Mouse (Mus musculus) midbrain, embryonic 14.5 days (tissue): ENCODE data around the gene Gm43552. TPM values are rescaled to one million over a fixed set of nuclear protein-coding genes. Genes with fewer than 3 reads are reported as not detected.
A peak's percentile ranks its signal among the peaks of the same experiment; 100 is the strongest.

Source experiments
- ATAC-seq: fragments of 200-750 bp; cut with Nextera tagmentation; 2 replicates; pipeline ENCODE4 v1.8.0; 2017; ENCODE audit warnings: moderate number of reproducible peaks, moderate library complexity; ENCODE audit not compliant: low FRiP score, low TSS enrichment
- DNase-seq: peaks from one replicate; pipeline ENCODE4 v3.0.0-alpha.2; 2015
- H3K27ac ChIP-seq: fragments of 300-500 bp; sonication (generic); replicated peaks from 2 replicates; pipeline ENCODE4 v1.5.1; 2014; ENCODE audit warnings: mild to moderate bottlenecking, low read depth, low read length, moderate library complexity
- H3K27me3 ChIP-seq: fragments of 300-500 bp; sonication (generic); 2 replicates; pipeline ENCODE4 v1.6.1; 2014; ENCODE audit warnings: low read length, control low read depth, mixed read lengths; ENCODE audit not compliant: control insufficient read depth, insufficient read depth
- H3K36me3 ChIP-seq: fragments of 300-500 bp; sonication (generic); 2 replicates; pipeline ENCODE4 v1.6.1; 2014; ENCODE audit warnings: low read length, control low read depth; ENCODE audit not compliant: control insufficient read depth, insufficient read depth
- H3K4me1 ChIP-seq: fragments of 300-500 bp; sonication (generic); 2 replicates; pipeline ENCODE4 v1.6.1; 2014; ENCODE audit warnings: mild to moderate bottlenecking, antibody characterized with exemption, low read length, control low read depth; ENCODE audit not compliant: control insufficient read depth, insufficient read depth
- H3K4me2 ChIP-seq: fragments of 300-500 bp; sonication (generic); 2 replicates; pipeline ENCODE4 v1.6.1; 2014; ENCODE audit warnings: mild to moderate bottlenecking, low read length, moderate library complexity
- H3K4me3 ChIP-seq: fragments of 300-500 bp; sonication (generic); replicated peaks from 2 replicates; pipeline ENCODE4 v1.5.1; 2014; ENCODE audit warnings: low read depth, low read length
- H3K9ac ChIP-seq: fragments of 300-500 bp; sonication (generic); replicated peaks from 2 replicates; pipeline ENCODE4 v1.6.1; 2014; ENCODE audit warnings: mild to moderate bottlenecking, low read length, moderate library complexity
- H3K9me3 ChIP-seq: fragments of 300-500 bp; sonication (generic); 2 replicates; pipeline ENCODE4 v1.6.1; 2016; ENCODE audit warnings: low read length, control low read depth, mixed read lengths; ENCODE audit not compliant: control insufficient read depth
- WGBS: fragments of 180-500 bp; shearing (Covaris S2); extraction: QIAGEN DNeasy Blood & Tissue Kit; methylation state at CpG from one replicate; pipeline ENCODE4 v1.1.7; 2014; 5-methylcytosine and 5-hydroxymethylcytosine counted together
- polyA plus RNA-seq: library from polyadenylated mRNA; unstranded; fragments of >200 nt; fragmentation: Nextera tagmentation; extraction: Ambion mirVana; gene quantifications from 2 replicates; pipeline ENCODE4 v1.2.1, GENCODE M21; 2014

The Gm43552 gene
- polyA plus RNA-seq, 1 experiment from 2014 or later: 3.0 TPM

GRCm38 (mm10) chr5:65508395-65508794, 15.8 kb upstream of the Gm43552 start:
- Histone ChIP-seq H3K27me3 (no peaks in the 10 kb centered on the region), H3K9ac (no peak overlapping the region), H3K9me3 (no peaks in the 10 kb centered on the region), H3K36me3 (no peaks in the 10 kb centered on the region), H3K4me3 (no peak overlapping the region), H3K27ac (no peak overlapping the region), H3K4me2 (no peak overlapping the region), H3K4me1 (no peaks in the 10 kb centered on the region)
- DNase-seq (no peak), ATAC-seq (no peak)
- 87% methylated on average over 8 of the region's 8 CpGs for WGBS

DNA sequence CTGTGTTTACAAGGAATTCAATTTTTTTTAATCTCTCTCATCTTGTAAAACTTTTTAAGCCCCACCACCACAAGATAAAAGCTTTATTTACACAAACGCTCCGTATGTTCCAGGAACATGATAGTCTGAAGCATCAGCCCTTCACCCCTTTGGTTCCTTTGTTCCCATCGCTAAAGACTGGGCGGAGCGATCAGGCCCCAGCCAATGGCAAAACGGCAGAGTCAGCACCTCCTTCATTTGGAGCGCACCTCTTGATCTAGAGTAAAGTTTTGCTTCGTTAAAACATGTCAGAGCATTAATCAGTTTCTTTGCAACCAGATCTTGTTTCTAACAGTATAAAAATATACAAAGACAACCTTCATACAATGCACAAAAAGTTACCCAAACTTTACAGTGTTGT, 13.2 kb upstream of the Gm43552 start:
- H3K9ac ChIP-seq: no peak overlapping the region
- H3K4me1 ChIP-seq: no peaks in the 10 kb centered on the region
- DNase-seq: peak; percentile 27
- H3K9me3 ChIP-seq: no peaks in the 10 kb centered on the region
- no peaks in the 10 kb centered on the region for H3K36me3 ChIP-seq
- WGBS: 15% methylated on average over 8 of the region's 8 CpGs
- no peak overlapping the region for H3K27ac ChIP-seq
- H3K4me2 ChIP-seq: no peak overlapping the region
- H3K27me3 ChIP-seq: no peaks in the 10 kb centered on the region
- no peak overlapping the region for H3K4me3 ChIP-seq
- ATAC-seq: no peak

DNA sequence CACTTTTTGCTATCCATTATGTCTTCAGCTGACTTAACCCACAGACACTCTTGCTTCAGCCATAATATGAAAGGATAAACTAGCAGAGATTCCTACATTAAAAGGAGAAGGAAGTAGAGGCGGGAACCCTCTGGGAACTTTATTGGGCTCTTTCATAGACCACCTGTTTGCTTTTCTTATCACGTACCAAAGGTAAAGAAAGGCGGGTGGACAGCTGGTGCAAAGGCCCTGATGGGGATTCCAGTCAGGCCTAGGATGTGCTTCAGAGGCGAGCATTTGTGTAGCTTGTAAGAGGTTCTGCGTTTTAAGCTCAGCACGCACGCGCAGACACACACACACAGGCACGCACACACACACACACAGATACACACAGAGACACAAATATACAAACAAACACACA, 8.8 kb upstream of the Gm43552 start:
- Histone ChIP-seq H3K4me3 (no peak overlapping the region), H3K36me3 (no peaks in the 10 kb centered on the region), H3K27ac (no peak overlapping the region), H3K9ac (no peak overlapping the region), H3K4me1 (no peaks in the 10 kb centered on the region), H3K9me3 (no peaks in the 10 kb centered on the region), H3K4me2 (no peak overlapping the region), H3K27me3 (no peaks in the 10 kb centered on the region)
- no peak for DNase-seq
- WGBS: 92% methylated on average over 9 of the region's 9 CpGs
- ATAC-seq: no peak

GRCm38 (mm10) chr5:65500231-65500630, 7.6 kb upstream of the Gm43552 start:
- no peak overlapping the region for H3K9ac ChIP-seq
- DNase-seq: no peak
- H3K27ac ChIP-seq: no peak overlapping the region
- no peak overlapping the region for H3K4me3 ChIP-seq
- H3K4me1 ChIP-seq: no peaks in the 10 kb centered on the region
- 92% methylated on average over 7 of the region's 7 CpGs for WGBS
- no peak overlapping the region for H3K4me2 ChIP-seq
- H3K9me3 ChIP-seq: no peaks in the 10 kb centered on the region
- no peaks in the 10 kb centered on the region for H3K36me3 ChIP-seq
- H3K27me3 ChIP-seq: no peaks in the 10 kb centered on the region
- ATAC-seq: no peak

DNA sequence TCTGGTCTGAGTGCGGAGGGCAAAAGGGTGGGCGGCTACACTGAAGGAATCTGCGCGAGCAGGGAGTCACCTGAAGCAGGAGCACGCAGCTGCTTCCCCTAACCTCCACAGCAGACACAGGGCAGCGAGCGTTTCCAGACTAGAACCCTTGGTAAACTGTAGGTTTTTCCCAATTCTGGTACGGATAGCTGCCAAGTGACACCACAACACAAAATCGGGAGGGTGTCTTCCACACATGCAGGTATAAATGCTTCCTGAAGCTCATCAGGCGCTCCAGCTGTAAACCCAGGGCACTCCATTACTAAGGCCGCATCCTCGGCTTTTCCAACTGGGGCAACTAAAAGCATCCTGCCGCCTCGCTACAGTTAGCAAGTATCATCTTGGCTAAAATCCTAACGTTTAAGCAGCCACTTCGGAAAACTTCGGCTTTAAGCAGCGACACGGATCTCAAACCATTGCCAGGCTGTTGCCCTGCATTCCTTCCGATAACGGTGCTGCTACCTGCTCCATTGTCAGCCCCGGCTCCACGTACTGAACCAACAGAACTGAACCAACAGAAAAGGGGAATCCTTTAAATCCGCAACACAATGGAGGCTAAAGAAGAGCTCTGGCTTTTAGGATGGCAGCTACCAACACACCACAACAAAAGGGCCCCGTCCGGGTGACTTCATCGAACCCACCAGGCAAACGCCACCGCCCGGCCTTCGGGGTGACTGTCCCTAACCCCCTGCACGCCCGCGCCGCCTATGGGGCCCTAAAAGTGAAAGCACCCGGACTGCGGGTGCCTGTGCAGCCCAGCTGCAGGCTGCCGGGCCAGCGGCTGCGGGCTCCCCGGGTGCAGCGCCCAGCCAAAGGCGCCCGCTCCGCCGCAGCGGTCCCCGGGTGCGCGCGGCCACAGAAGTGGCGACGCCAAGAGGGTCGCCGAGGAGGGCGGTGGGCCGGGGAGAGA, 592 bp downstream of the Gm43552 start:
- Histone ChIP-seq H3K27ac (peak overlapping the region; percentile 94), H3K9me3 (no peaks in the 10 kb centered on the region), H3K36me3 (no peaks in the 10 kb centered on the region), H3K4me2 (peak overlapping the region; percentile 85), H3K9ac (peak overlapping the region; percentile 93), H3K27me3 (no peaks in the 10 kb centered on the region), H3K4me3 (peak overlapping the region; percentile 91), H3K4me1 (peaks cover 13% of the 10 kb centered on the region)
- WGBS: under 1% methylated on average over 57 of the region's 57 CpGs
- peak; percentile 84 for ATAC-seq
- peak; percentile 80 for DNase-seq

- Histone ChIP-seq H3K4me2 (no peak overlapping the region), H3K4me1 (peaks cover 13% of the 10 kb centered on the region), H3K36me3 (no peaks in the 10 kb centered on the region), H3K9ac (no peak overlapping the region), H3K27ac (no peak overlapping the region), H3K27me3 (no peaks in the 10 kb centered on the region), H3K9me3 (no peaks in the 10 kb centered on the region), H3K4me3 (no peak overlapping the region)
- ATAC-seq (no peak), DNase-seq (no peak)
- WGBS: 87% methylated on average over 4 of the region's 4 CpGs
These were observed 2.8 kb downstream of the Gm43552 start for GRCm38 (mm10) chr5:65489830-65490229.

DNA sequence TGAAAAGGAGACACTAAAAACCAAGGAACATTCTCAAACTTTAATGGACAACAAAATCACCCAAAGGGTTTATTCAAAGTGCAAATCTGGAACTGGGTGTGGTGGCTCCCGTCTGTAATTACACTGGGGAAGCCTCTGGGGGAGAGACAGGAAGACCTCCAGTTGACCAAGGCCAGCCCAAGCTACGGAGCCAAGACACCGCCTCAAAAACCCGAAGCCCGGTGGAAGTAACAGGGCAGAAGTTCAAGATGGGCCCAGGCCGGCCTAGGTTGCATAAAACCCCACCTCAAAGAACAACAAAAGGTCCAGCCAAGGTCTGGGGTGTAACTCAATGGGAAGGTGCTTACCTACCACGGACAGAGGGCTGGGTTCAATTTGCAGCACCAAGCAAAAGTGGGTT, 3.9 kb downstream of the Gm43552 start:
- H3K4me2 ChIP-seq: no peak overlapping the region
- no peak overlapping the region for H3K27ac ChIP-seq
- H3K4me1 ChIP-seq: peaks cover 13% of the 10 kb centered on the region
- ATAC-seq: no peak
- no peak overlapping the region for H3K9ac ChIP-seq
- H3K27me3 ChIP-seq: no peaks in the 10 kb centered on the region
- no peaks in the 10 kb centered on the region for H3K9me3 ChIP-seq
- DNase-seq: no peak
- no peaks in the 10 kb centered on the region for H3K36me3 ChIP-seq
- 90% methylated on average over 7 of the region's 7 CpGs for WGBS
- H3K4me3 ChIP-seq: no peak overlapping the region

- Histone ChIP-seq H3K36me3 (no peaks in the 10 kb centered on the region), H3K4me2 (no peak overlapping the region), H3K27me3 (no peaks in the 10 kb centered on the region), H3K9ac (no peak overlapping the region), H3K27ac (no peak overlapping the region), H3K4me1 (peaks cover 13% of the 10 kb centered on the region), H3K4me3 (no peak overlapping the region), H3K9me3 (no peaks in the 10 kb centered on the region)
- no peak for DNase-seq
- ATAC-seq: no peak
- 89% methylated on average over 10 of the region's 10 CpGs for WGBS
These were observed 5.3 kb downstream of the Gm43552 start for GRCm38 (mm10) chr5:65487381-65487780.

DNA sequence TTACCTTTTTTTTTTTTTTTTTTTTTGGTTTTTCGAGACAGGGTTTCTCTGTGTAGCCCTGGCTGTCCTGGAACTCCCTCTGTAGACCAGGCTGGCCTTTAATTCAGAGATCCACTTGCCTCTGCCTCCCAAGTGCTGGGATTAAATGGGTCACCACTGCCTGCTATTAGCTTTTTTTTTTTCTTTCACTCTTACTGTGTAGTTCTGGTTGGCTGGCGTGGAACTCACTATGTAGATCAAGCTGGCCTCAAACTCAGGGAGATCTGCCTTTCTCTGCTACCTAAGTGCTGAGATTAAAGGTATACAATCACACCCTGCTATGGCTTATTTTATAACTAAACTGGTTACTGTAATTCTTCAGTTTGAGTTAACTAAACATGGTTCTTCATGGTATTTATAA, 6.1 kb downstream of the Gm43552 start:
- no peak overlapping the region for H3K27ac ChIP-seq
- no peak for ATAC-seq
- WGBS: 80% methylated on average over 2 of the region's 2 CpGs
- H3K9me3 ChIP-seq: no peaks in the 10 kb centered on the region
- no peak overlapping the region for H3K4me3 ChIP-seq
- no peak overlapping the region for H3K4me2 ChIP-seq
- no peaks in the 10 kb centered on the region for H3K36me3 ChIP-seq
- DNase-seq: no peak
- no peaks in the 10 kb centered on the region for H3K27me3 ChIP-seq
- H3K4me1 ChIP-seq: peaks cover 13% of the 10 kb centered on the region
- H3K9ac ChIP-seq: no peak overlapping the region
